Mouse (Mus musculus) CD4-positive, CD25-positive, alpha-beta regulatory T cell, adult 9 weeks (primary cell): Measurements from ENCODE around the gene Tlr9. TPM values are rescaled to one million over a fixed set of nuclear protein-coding genes. Genes with fewer than 3 reads are reported as not detected.

Experiments used
- polyA plus RNA-seq: library from polyadenylated mRNA; unstranded; fragments of 100-300 nt; shearing (Covaris generic); gene quantifications from one replicate; pipeline ENCODE4 v1.2.1, GENCODE M21; 2017

Tlr9 gene
- polyA plus RNA-seq: not detected

DNA sequence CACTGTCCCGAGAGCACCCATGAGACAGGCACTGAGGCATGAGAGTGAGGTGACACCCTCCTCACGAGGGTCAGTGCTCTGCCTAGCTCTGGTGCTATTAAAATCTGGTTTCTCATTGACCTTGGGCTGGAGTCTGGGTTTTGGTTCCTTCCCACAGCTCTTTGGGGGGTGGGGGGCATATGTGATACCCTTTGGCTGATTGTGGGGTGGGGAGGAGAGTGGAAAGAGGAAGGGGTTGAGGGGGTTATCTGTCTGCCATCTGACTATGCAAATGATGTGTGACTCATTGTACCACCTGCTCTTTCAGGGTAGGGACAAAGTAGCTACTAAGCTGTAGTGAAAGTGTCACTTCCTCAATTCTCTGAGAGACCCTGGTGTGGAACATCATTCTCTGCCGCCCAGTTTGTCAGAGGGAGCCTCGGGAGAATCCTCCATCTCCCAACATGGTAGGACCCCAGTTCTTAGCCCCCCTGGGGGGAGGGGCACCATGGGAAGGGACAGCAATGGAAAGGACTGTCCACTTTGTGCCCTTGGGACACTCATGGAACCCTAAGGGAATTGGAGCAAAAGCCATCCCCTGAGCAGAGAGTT, at the start of gene Tlr9:
TSS of gene Tlr9 (plus strand) at position 338 of the 591 bp plus-strand sequence.

DNA sequence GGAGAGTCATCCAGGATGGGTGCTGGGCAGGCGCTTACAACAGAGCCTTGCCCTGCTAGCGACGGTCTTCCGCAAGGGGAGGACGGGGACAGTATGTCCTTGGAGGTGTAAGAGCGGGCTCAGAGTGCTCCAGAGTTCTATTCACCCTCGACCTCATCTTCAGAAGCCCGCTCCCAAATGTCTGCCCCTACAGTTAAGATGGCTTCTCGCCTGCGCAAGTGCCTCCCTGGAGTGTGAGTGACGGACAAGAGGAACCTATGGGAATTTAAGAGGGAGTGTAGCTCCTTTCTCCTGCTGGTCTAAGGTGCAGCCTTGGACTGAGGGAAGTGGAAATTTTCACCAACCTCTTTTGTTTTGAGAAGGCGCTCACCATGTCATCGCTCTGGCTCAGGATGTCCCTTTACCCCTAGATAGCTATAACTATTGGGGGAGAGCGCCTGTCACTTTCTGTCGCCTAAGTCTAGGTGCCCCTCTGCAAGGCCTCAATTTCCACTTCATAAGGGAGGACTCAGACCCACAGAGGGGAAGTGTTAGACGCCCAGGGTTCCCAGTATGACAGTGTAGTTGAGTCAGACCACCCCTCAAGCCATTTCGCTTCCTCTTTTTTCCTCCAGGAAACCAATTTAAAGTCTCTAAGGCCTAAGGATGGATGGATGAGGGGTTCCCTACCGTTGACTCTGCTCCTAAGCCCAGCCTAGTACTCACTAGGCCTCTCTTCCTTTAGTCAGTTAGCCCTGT, 22.7 kb upstream of the Tlr9 start, which contains the start of gene Ppm1m:
TSS of gene Ppm1m (minus strand) at position 212 of the 738 bp plus-strand sequence.

DNA sequence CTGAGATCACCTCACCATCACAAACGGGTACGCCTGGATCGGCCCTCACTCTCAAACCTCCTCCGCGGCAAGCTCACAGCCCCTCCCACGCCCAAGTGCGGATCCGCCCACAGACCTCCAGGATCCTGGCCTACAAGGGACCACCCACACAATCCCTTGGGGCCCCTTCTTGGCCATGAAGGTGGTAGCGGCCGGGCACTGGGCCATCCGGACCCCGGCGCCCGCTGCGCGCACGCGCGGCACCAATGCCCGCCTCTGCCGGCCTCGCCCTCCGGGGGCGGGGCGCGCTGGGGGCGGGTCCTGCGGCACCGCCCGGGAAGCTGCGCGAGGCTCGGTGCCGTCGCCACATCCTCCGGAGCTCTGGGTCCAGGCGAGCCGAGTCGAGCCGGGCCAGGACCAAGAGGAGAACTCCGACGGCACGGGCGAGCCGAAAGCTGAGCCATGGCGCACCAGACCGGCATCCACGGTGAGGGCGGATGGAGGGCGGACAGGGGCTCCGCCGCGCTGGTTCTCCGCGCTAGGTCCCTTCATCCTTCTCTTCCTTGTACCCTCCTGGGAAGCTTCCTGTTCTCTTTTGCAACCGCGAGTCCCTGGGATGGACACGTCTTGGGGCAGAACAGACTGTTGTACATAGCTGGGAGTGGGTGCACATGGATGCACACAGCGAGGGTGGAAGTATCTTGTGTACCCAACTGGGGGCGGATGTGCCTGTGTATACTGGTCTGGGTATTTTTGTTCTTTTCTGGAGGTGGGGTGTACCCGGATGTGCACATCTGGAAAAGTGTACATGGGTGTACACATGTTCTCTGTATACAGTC, 19.4 kb upstream of the Tlr9 start, which contains the start of gene Twf2:
TSS of gene Twf2 (plus strand) at position 290 of the 818 bp plus-strand sequence.

Other genes with a start within 250 kb of the Tlr9 start
- not detected for gene Col6a4, start 125.8 kb upstream of the Tlr9 start, polyA plus RNA-seq
- 8.7 TPM for gene Glyctk, start 64.5 kb upstream of the Tlr9 start, polyA plus RNA-seq
- 36.4 TPM for gene Wdr82, start 51.7 kb upstream of the Tlr9 start, polyA plus RNA-seq
- 10.6 TPM for gene Ppm1m, start 22.9 kb upstream of the Tlr9 start, polyA plus RNA-seq
- 357 TPM for gene Twf2, start 19.5 kb upstream of the Tlr9 start, polyA plus RNA-seq
- gene Alas1, start 26.1 kb downstream of the Tlr9 start, polyA plus RNA-seq: 59.4 TPM
- 6.2 TPM for gene Poc1a, start 58.5 kb downstream of the Tlr9 start, polyA plus RNA-seq
- 10.4 TPM for gene Dusp7, start 146.0 kb downstream of the Tlr9 start, polyA plus RNA-seq
- gene Rpl29, start 206.9 kb downstream of the Tlr9 start, polyA plus RNA-seq: 892 TPM
- gene Acy1, start 215.7 kb downstream of the Tlr9 start, polyA plus RNA-seq: 23.3 TPM
- 15.2 TPM for gene Abhd14b, start 224.9 kb downstream of the Tlr9 start, polyA plus RNA-seq
- gene Abhd14a, start 225.1 kb downstream of the Tlr9 start, polyA plus RNA-seq: 17.7 TPM
- 13.3 TPM for gene Pcbp4, start 230.7 kb downstream of the Tlr9 start, polyA plus RNA-seq
- gene Gpr62, start 243.3 kb downstream of the Tlr9 start, polyA plus RNA-seq: not detected